Mouse (Mus musculus) CD4-positive naive resting alpha-beta T cell, adult 76 days (primary cell): Measurements from ENCODE around the gene Gm14151. TPM values are rescaled to one million over a fixed set of nuclear protein-coding genes. Genes with fewer than 3 reads are reported as not detected.

Experiments
- total RNA-seq: library from RNA; stranded (reverse); gene quantifications from one replicate; pipeline ENCODE4 v1.2.4, GENCODE M21; 2023

Gene Gm14151
- not detected for total RNA-seq

GRCm38 (mm10) chr2:151092250-151092649, at the start of gene Gm14151:
Gene Gm14151, minus strand, starts transcription at chr2:151092350.

DNA sequence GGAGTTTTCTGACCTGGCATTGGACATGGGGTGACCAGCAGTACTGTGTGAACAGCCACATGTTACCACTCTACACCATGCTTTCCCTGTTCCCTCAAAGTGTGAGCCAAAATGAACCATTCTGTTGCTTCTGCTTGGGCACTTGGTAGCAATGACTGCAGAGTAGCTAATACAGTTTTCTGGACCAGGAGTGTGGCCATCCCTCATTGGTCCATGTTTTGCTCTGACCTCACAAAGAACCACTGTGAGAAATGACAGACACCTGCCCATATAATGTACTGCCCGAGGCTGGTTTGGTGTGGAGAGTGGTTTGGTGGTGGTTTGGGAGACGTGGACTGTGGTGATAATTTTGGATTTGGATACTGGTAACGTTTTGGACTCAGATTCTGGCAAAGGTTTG, 5.8 kb upstream of the Gm14151 start, which contains the start of gene Gm14147:
Gm14147 (plus strand) TSS at position 301 of the 400 bp plus-strand sequence.

DNA sequence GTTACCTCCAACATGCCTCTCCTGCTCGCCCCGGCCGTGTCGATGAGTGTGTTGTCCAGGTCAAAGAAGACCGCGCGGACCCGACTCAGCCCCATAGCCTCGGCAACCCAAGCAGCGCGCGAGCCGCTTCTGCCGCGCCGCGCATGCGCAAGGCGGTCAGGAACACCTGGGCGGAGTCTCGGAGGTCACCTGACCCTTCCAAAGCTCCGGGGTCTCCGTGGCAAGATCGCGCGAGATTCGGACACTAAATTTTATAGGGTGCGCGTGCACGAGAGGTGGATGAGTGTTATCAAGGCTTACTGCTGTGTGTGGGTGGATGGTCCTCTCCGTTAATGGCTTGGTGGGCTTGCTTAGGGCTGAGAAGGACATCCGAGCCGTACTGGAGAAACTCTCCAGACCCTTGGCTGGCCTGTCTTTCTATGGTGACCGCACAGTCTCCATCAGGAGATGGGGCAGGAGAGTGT, 52.9 kb downstream of the Gm14151 start, which contains the start of the genes Ninl and Nanp:
Ninl (minus strand) TSS at position 151 of the 464 bp plus-strand sequence.
Nanp (minus strand) TSS at position 167 of the 464 bp plus-strand sequence.

Other genes with a start within 250 kb of the Gm14151 start
- 32.4 TPM for gene Abhd12, start 187.6 kb downstream of the Gm14151 start, total RNA-seq
- 2.7 TPM for gene Gins1, start 186.9 kb downstream of the Gm14151 start, total RNA-seq
- not detected for gene Ninl, start 53.0 kb downstream of the Gm14151 start, total RNA-seq
- 8.1 TPM for gene Nanp, start 53.0 kb downstream of the Gm14151 start, total RNA-seq
- gene Gm14147, start 5.9 kb upstream of the Gm14151 start, total RNA-seq, result not detected